Mouse (Mus musculus): Measurements from ENCODE around the gene Akap7. TPM values are rescaled to one million over a fixed set of nuclear protein-coding genes. Genes with fewer than 3 reads are reported as not detected.

The Akap7 gene
- polyA plus RNA-seq, 1 experiment from 2014 or later, result 18.5 TPM

- H3K27me3 ChIP-seq (ENCODE audit: low read depth, poor library complexity, severe bottlenecking), result no peaks in the 10 kb centered on the region
- no peak overlapping the region for H3K4me3 ChIP-seq
- H3K9me3 ChIP-seq (replicated peaks), result no peaks in the 10 kb centered on the region
- no peak for DNase-seq (ENCODE audit: low spot score)
- 46% methylated on average over 5 of the region's 5 CpGs for WGBS
- H3K27ac ChIP-seq, result no peak overlapping the region
- no peaks in the 10 kb centered on the region for H3K36me3 ChIP-seq
- H3K4me1 ChIP-seq, result peaks cover 17% of the 10 kb centered on the region
These were observed 76.3 kb downstream of the Akap7 start for GRCm38 (mm10) chr10:25231358-25231757.

- no peak overlapping the region for H3K4me3 ChIP-seq
- H3K4me1 ChIP-seq, result peaks cover 16% of the 10 kb centered on the region
- no peak for DNase-seq (ENCODE audit: low spot score)
- no peaks in the 10 kb centered on the region for H3K27me3 ChIP-seq (ENCODE audit: low read depth, poor library complexity, severe bottlenecking)
- peak overlapping the region; percentile 34; the same call in 1 of the 2 replicates for H3K27ac ChIP-seq
- WGBS, result 77% methylated on average over 5 of the region's 5 CpGs
- H3K9me3 ChIP-seq (replicated peaks), result no peaks in the 10 kb centered on the region
- H3K36me3 ChIP-seq, result no peaks in the 10 kb centered on the region
These were observed 83.3 kb downstream of the Akap7 start for GRCm38 (mm10) chr10:25224371-25224770.

- Histone ChIP-seq H3K9me3 (replicated peaks) (no peaks in the 10 kb centered on the region), H3K27ac (no peak overlapping the region), H3K4me3 (no peak overlapping the region), H3K4me1 (peaks cover 18% of the 10 kb centered on the region), H3K36me3 (no peaks in the 10 kb centered on the region), H3K27me3 (ENCODE audit: low read depth, poor library complexity, severe bottlenecking) (no peaks in the 10 kb centered on the region)
- no peak for DNase-seq (ENCODE audit: low spot score)
- WGBS, result 91% methylated on average over 3 of the region's 3 CpGs
These were observed 86.9 kb downstream of the Akap7 start for GRCm38 (mm10) chr10:25220754-25221153.

GRCm38 (mm10) chr10:25219901-25220495, 87.7 kb downstream of the Akap7 start:
- no peak for DNase-seq (ENCODE audit: low spot score)
- 88% methylated on average over 15 of the region's 15 CpGs for WGBS
- no peak overlapping the region for H3K4me3 ChIP-seq
- H3K27ac ChIP-seq, result no peak overlapping the region
- H3K27me3 ChIP-seq (ENCODE audit: low read depth, poor library complexity, severe bottlenecking), result no peaks in the 10 kb centered on the region
- H3K36me3 ChIP-seq, result no peaks in the 10 kb centered on the region
- no peaks in the 10 kb centered on the region for H3K9me3 ChIP-seq (replicated peaks)
- H3K4me1 ChIP-seq, result peaks cover 14% of the 10 kb centered on the region

- Histone ChIP-seq H3K4me3 (no peak overlapping the region), H3K27me3 (ENCODE audit: low read depth, poor library complexity, severe bottlenecking) (no peaks in the 10 kb centered on the region), H3K36me3 (no peaks in the 10 kb centered on the region), H3K4me1 (peaks cover 6% of the 10 kb centered on the region), H3K9me3 (replicated peaks) (no peaks in the 10 kb centered on the region), H3K27ac (no peak overlapping the region)
- 31% methylated on average over 7 of the region's 7 CpGs for WGBS
- DNase-seq (ENCODE audit: low spot score), result peak; percentile 86
These were observed 88.4 kb downstream of the Akap7 start for GRCm38 (mm10) chr10:25219220-25219628.

GRCm38 (mm10) chr10:25218746-25219145, 88.9 kb downstream of the Akap7 start:
- Histone ChIP-seq H3K9me3 (replicated peaks) (no peaks in the 10 kb centered on the region), H3K36me3 (no peaks in the 10 kb centered on the region), H3K4me3 (no peak overlapping the region), H3K4me1 (0 out of 2 replicates have a peak, but pooled peaks cover 2% of the 10 kb centered on the region), H3K27me3 (ENCODE audit: low read depth, poor library complexity, severe bottlenecking) (no peaks in the 10 kb centered on the region), H3K27ac (no peak overlapping the region)
- no peak for DNase-seq (ENCODE audit: low spot score)
- 78% methylated on average over 7 of the region's 7 CpGs for WGBS

GRCm38 (mm10) chr10:25215977-25216376, 91.7 kb downstream of the Akap7 start:
- Histone ChIP-seq H3K27me3 (ENCODE audit: low read depth, poor library complexity, severe bottlenecking) (no peaks in the 10 kb centered on the region), H3K27ac (no peak overlapping the region), H3K36me3 (no peaks in the 10 kb centered on the region), H3K4me1 (0 out of 2 replicates have a peak, but pooled peaks cover 2% of the 10 kb centered on the region), H3K4me3 (no peak overlapping the region), H3K9me3 (replicated peaks) (no peaks in the 10 kb centered on the region)
- 84% methylated on average over 3 of the region's 3 CpGs for WGBS
- no peak for DNase-seq (ENCODE audit: low spot score)

- DNase-seq (ENCODE audit: low spot score), result no peak
- Histone ChIP-seq H3K4me1 (no peaks in the 10 kb centered on the region), H3K4me3 (no peak overlapping the region), H3K9me3 (replicated peaks) (no peaks in the 10 kb centered on the region), H3K27ac (no peak overlapping the region), H3K27me3 (ENCODE audit: low read depth, poor library complexity, severe bottlenecking) (no peaks in the 10 kb centered on the region), H3K36me3 (no peaks in the 10 kb centered on the region)
- WGBS, result 90% methylated on average over 4 of the region's 4 CpGs
These were observed 94.0 kb downstream of the Akap7 start for GRCm38 (mm10) chr10:25213716-25214115.

GRCm38 (mm10) chr10:25208619-25209018, 99.1 kb downstream of the Akap7 start:
- Histone ChIP-seq H3K27ac (no peak overlapping the region), H3K9me3 (replicated peaks) (no peaks in the 10 kb centered on the region), H3K36me3 (no peaks in the 10 kb centered on the region), H3K27me3 (ENCODE audit: low read depth, poor library complexity, severe bottlenecking) (no peaks in the 10 kb centered on the region), H3K4me3 (no peak overlapping the region), H3K4me1 (0 out of 2 replicates have a peak, but pooled peaks cover 5% of the 10 kb centered on the region)
- WGBS, result 73% methylated on average over 7 of the region's 7 CpGs
- no peak for DNase-seq (ENCODE audit: low spot score)

GRCm38 (mm10) chr10:25207866-25208265, 99.8 kb downstream of the Akap7 start:
- Histone ChIP-seq H3K9me3 (replicated peaks) (no peaks in the 10 kb centered on the region), H3K27me3 (ENCODE audit: low read depth, poor library complexity, severe bottlenecking) (no peaks in the 10 kb centered on the region), H3K36me3 (no peaks in the 10 kb centered on the region), H3K4me1 (0 out of 2 replicates have a peak, but pooled peaks cover 5% of the 10 kb centered on the region), H3K27ac (no peak overlapping the region), H3K4me3 (no peak overlapping the region)
- 42% methylated on average over 6 of the region's 6 CpGs for WGBS
- DNase-seq (ENCODE audit: low spot score), result no peak

- DNase-seq (ENCODE audit: low spot score), result no peak
- Histone ChIP-seq H3K27ac (no peak overlapping the region), H3K27me3 (ENCODE audit: low read depth, poor library complexity, severe bottlenecking) (peaks cover 20% of the 10 kb centered on the region; the same call in 1 of the 2 replicates), H3K4me3 (no peak overlapping the region), H3K9me3 (replicated peaks) (no peaks in the 10 kb centered on the region), H3K4me1 (peaks cover 16% of the 10 kb centered on the region), H3K36me3 (no peaks in the 10 kb centered on the region)
- WGBS, result 82% methylated on average over 7 of the region's 7 CpGs
These were observed 107.0 kb downstream of the Akap7 start for GRCm38 (mm10) chr10:25200691-25201090.

GRCm38 (mm10) chr10:25199510-25200353, 107.9 kb downstream of the Akap7 start:
- Histone ChIP-seq H3K27me3 (ENCODE audit: low read depth, poor library complexity, severe bottlenecking) (peaks cover 20% of the 10 kb centered on the region; the same call in 1 of the 2 replicates), H3K4me3 (peak overlapping the region; percentile 55), H3K4me1 (peaks cover 16% of the 10 kb centered on the region), H3K36me3 (no peaks in the 10 kb centered on the region), H3K9me3 (replicated peaks) (no peaks in the 10 kb centered on the region), H3K27ac (peak overlapping the region; percentile 81)
- DNase-seq (ENCODE audit: low spot score), result peak; percentile 68
- WGBS, result 17% methylated on average over 32 of the region's 32 CpGs

- H3K27me3 ChIP-seq (ENCODE audit: low read depth, poor library complexity, severe bottlenecking), result peaks cover 20% of the 10 kb centered on the region; the same call in 1 of the 2 replicates
- DNase-seq (ENCODE audit: low spot score), result no peak
- H3K4me1 ChIP-seq, result peaks cover 16% of the 10 kb centered on the region
- no peaks in the 10 kb centered on the region for H3K9me3 ChIP-seq (replicated peaks)
- no peak overlapping the region for H3K27ac ChIP-seq
- H3K4me3 ChIP-seq, result no peak overlapping the region
- no peaks in the 10 kb centered on the region for H3K36me3 ChIP-seq
- WGBS, result 78% methylated on average over 12 of the region's 12 CpGs
These were observed 109.1 kb downstream of the Akap7 start for GRCm38 (mm10) chr10:25198575-25198974.

All from limb, embryonic 10.5 days (tissue).